Mouse (Mus musculus) CH12.LX (cell line): ENCODE results near the gene Wdr13. TPM values are rescaled to one million over a fixed set of nuclear protein-coding genes. Genes with fewer than 3 reads are reported as not detected.
A peak's percentile ranks its signal among the peaks of the same experiment; 100 is the strongest.

Source experiments
- DNase-seq: peaks from one replicate; pipeline ENCODE4 v3.0.0-alpha.2; 2013; ENCODE audit errors: extremely low read depth
- H3K27ac ChIP-seq: 2 replicates; pipeline ENCODE4 v1.5.1; 2012; ENCODE audit warnings: low read depth, mild to moderate bottlenecking, control low read depth, moderate library complexity; ENCODE audit not compliant: insufficient read depth
- H3K27me3 ChIP-seq: replicated peaks from 2 replicates; pipeline ENCODE3; 2012; ENCODE audit warnings: inconsistent platforms
- H3K36me3 ChIP-seq, 2 experiments: replicated peaks in 1 of 2; 2 replicates each; pipeline versions ENCODE3 to v1.6.1; 2012; ENCODE audit warnings: inconsistent platforms in 1 of 2, low read length in 1 of 2, mild to moderate bottlenecking in 1 of 2, mixed read lengths in 1 of 2, moderate library complexity in 1 of 2; ENCODE audit not compliant: control insufficient read depth in 1 of 2, insufficient read depth in 1 of 2
- H3K4me1 ChIP-seq, 2 experiments: 2 replicates each; pipeline ENCODE4 v1.6.1; 2012; ENCODE audit warnings: inconsistent platforms in 1 of 2, moderate library complexity in 1 of 2; ENCODE audit not compliant: insufficient read depth in 2 of 2, control insufficient read depth in 1 of 2
- H3K4me2 ChIP-seq: 2 replicates; pipeline ENCODE4 v1.6.1; 2012; ENCODE audit warnings: low read depth, mild to moderate bottlenecking, control low read depth; ENCODE audit not compliant: poor library complexity, insufficient read depth, severe bottlenecking
- H3K4me3 ChIP-seq, 3 experiments: fragments of 150-350 bp in 1 of 3; sonication (generic) in 1 of 3; replicated peaks in 1 of 3; 2 replicates each; pipeline versions ENCODE3 to v1.5.1; 2011 to 2012; ENCODE audit warnings: low read depth in 2 of 3, low read length in 2 of 3, mild to moderate bottlenecking in 2 of 3, moderate library complexity in 2 of 3, control low read depth in 1 of 3, improper control_type of control experiment in 1 of 3, inconsistent platforms in 1 of 3, mixed read lengths in 1 of 3; ENCODE audit not compliant: poor library complexity in 1 of 3
- H3K79me2 ChIP-seq: replicated peaks from 2 replicates; pipeline ENCODE4 v1.6.1; 2012; ENCODE audit warnings: mild to moderate bottlenecking, moderate library complexity; ENCODE audit not compliant: control insufficient read depth, poor library complexity, insufficient read depth, severe bottlenecking; ENCODE audit errors: extremely low read depth
- H3K9ac ChIP-seq: 2 replicates; pipeline ENCODE4 v1.6.1; 2012; ENCODE audit warnings: low read depth, mild to moderate bottlenecking, control low read depth, moderate library complexity; ENCODE audit not compliant: insufficient read depth
- H3K9me3 ChIP-seq: replicated peaks from 2 replicates; pipeline ENCODE3; 2012; ENCODE audit warnings: low read length, inconsistent platforms, mixed read lengths
- BHLHE40 ChIP-seq: IDR thresholded peaks from 2 replicates; pipeline ENCODE4 v1.6.1; 2011; ENCODE audit warnings: mild to moderate bottlenecking, low read depth, low read length, improper control_type of control experiment
- CHD1 ChIP-seq: IDR thresholded peaks from 2 replicates; pipeline ENCODE4 v1.6.1; 2012; ENCODE audit warnings: low read depth, low read length, improper control_type of control experiment, inconsistent platforms
- CTCF ChIP-seq, 2 experiments: IDR thresholded peaks in 1 of 2; conservative IDR thresholded peaks in 1 of 2; 2 replicates each; pipeline ENCODE4 v1.5.1; 2011 to 2012; ENCODE audit warnings: low read depth in 2 of 2, low read length in 2 of 2, improper control_type of control experiment in 1 of 2, inconsistent platforms in 1 of 2, mild to moderate bottlenecking in 1 of 2, moderate library complexity in 1 of 2
- E2F4 ChIP-seq: IDR thresholded peaks from 2 replicates; pipeline ENCODE4 v1.6.1; 2011; ENCODE audit warnings: low read depth, low read length, improper control_type of control experiment; ENCODE audit not compliant: insufficient replicate concordance
- EP300 ChIP-seq: IDR thresholded peaks from 2 replicates; pipeline ENCODE4 v1.6.1; 2011; ENCODE audit warnings: low read length, improper control_type of control experiment
- ETS1 ChIP-seq: conservative IDR thresholded peaks from 2 replicates; pipeline ENCODE4 v1.6.1; 2012; ENCODE audit warnings: low read depth, mild to moderate bottlenecking, inconsistent platforms, low read length, improper control_type of control experiment, moderate library complexity
- GABPA ChIP-seq: IDR thresholded peaks from 2 replicates; pipeline ENCODE4 v1.6.1; 2012; ENCODE audit warnings: low read depth, low read length, improper control_type of control experiment, inconsistent platforms; ENCODE audit not compliant: insufficient replicate concordance
- HCFC1 ChIP-seq: IDR thresholded peaks from 2 replicates; pipeline ENCODE4 v1.6.1; 2012; ENCODE audit warnings: low read depth, mild to moderate bottlenecking, inconsistent platforms, low read length, improper control_type of control experiment
- IRF4 ChIP-seq: IDR thresholded peaks from 2 replicates; pipeline ENCODE4 v1.6.1; 2014; ENCODE audit warnings: low read depth, mild to moderate bottlenecking, inconsistent platforms, low read length, improper control_type of control experiment
- JUN ChIP-seq: IDR thresholded peaks from 2 replicates; pipeline ENCODE4 v1.6.1; 2011; ENCODE audit warnings: low read depth, mild to moderate bottlenecking, low read length, improper control_type of control experiment, moderate library complexity; ENCODE audit not compliant: insufficient read depth
- JUND ChIP-seq: conservative IDR thresholded peaks from 2 replicates; pipeline ENCODE4 v1.6.1; 2011; ENCODE audit warnings: low read depth, low read length, improper control_type of control experiment
- KAT2A ChIP-seq: IDR thresholded peaks from 2 replicates; pipeline ENCODE4 v1.6.1; 2012; ENCODE audit warnings: low read length, improper control_type of control experiment, inconsistent platforms; ENCODE audit not compliant: insufficient replicate concordance
- MAFK ChIP-seq: IDR thresholded peaks from 2 replicates; pipeline ENCODE4 v1.6.1; 2011; ENCODE audit warnings: low read length, improper control_type of control experiment; ENCODE audit not compliant: insufficient replicate concordance
- MAX ChIP-seq: IDR thresholded peaks from 2 replicates; pipeline ENCODE4 v1.6.1; 2011; ENCODE audit warnings: low read length, improper control_type of control experiment
- MAZ ChIP-seq: IDR thresholded peaks from 2 replicates; pipeline ENCODE4 v1.6.1; 2012; ENCODE audit warnings: low read depth, mild to moderate bottlenecking, inconsistent platforms, low read length, improper control_type of control experiment, moderate library complexity
- MEF2A ChIP-seq: IDR thresholded peaks from 2 replicates; pipeline ENCODE4 v1.6.1; 2014; ENCODE audit warnings: low read depth, mild to moderate bottlenecking, inconsistent platforms, low read length, improper control_type of control experiment, borderline replicate concordance
- MXI1 ChIP-seq: IDR thresholded peaks from 2 replicates; pipeline ENCODE4 v1.6.1; 2011; ENCODE audit warnings: mild to moderate bottlenecking, low read depth, low read length, improper control_type of control experiment
- MYC ChIP-seq: IDR thresholded peaks from 2 replicates; pipeline ENCODE4 v1.6.1; 2011; ENCODE audit warnings: low read depth, mild to moderate bottlenecking, improper control_type of control experiment, low read length
- NELFE ChIP-seq: IDR thresholded peaks from 2 replicates; pipeline ENCODE4 v1.6.1; 2011; ENCODE audit warnings: low read depth, low read length, improper control_type of control experiment
- NRF1 ChIP-seq: IDR thresholded peaks from 2 replicates; pipeline ENCODE4 v1.6.1; 2014; ENCODE audit warnings: low read depth, mild to moderate bottlenecking, inconsistent platforms, low read length, improper control_type of control experiment, moderate library complexity
- PAX5 ChIP-seq: IDR thresholded peaks from 2 replicates; pipeline ENCODE4 v1.6.1; 2012; ENCODE audit warnings: low read length, inconsistent platforms, mixed read lengths
- POLR2A ChIP-seq: IDR thresholded peaks from 2 replicates; pipeline ENCODE4 v1.6.1; 2011; ENCODE audit warnings: low read depth, mild to moderate bottlenecking, improper control_type of control experiment, low read length
- POLR2AphosphoS2 ChIP-seq: IDR thresholded peaks from 2 replicates; pipeline ENCODE4 v1.6.1; 2011; ENCODE audit warnings: low read depth, low read length, improper control_type of control experiment
- RCOR1 ChIP-seq: conservative IDR thresholded peaks from 2 replicates; pipeline ENCODE4 v1.6.1; 2012; ENCODE audit warnings: low read depth, mild to moderate bottlenecking, inconsistent platforms, low read length, improper control_type of control experiment
- SIN3A ChIP-seq: IDR thresholded peaks from 2 replicates; pipeline ENCODE4 v1.6.1; 2012; ENCODE audit warnings: low read length, improper control_type of control experiment, inconsistent platforms
- SMC3 ChIP-seq: IDR thresholded peaks from 2 replicates; pipeline ENCODE4 v1.6.1; 2011; ENCODE audit warnings: low read depth, low read length, improper control_type of control experiment
- TBP ChIP-seq: conservative IDR thresholded peaks from 2 replicates; pipeline ENCODE4 v1.6.1; 2011; ENCODE audit warnings: low read depth, low read length, improper control_type of control experiment
- TCF12 ChIP-seq: IDR thresholded peaks from 2 replicates; pipeline ENCODE4 v1.6.1; 2014; ENCODE audit warnings: low read depth, mild to moderate bottlenecking, inconsistent platforms, low read length, improper control_type of control experiment
- UBTF ChIP-seq: IDR thresholded peaks from 2 replicates; pipeline ENCODE4 v1.6.1; 2012; ENCODE audit warnings: low read depth, mild to moderate bottlenecking, inconsistent platforms, low read length, improper control_type of control experiment, moderate library complexity
- USF1 ChIP-seq: IDR thresholded peaks from 2 replicates; pipeline ENCODE4 v1.6.1; 2014; ENCODE audit warnings: low read depth, mild to moderate bottlenecking, inconsistent platforms, low read length, improper control_type of control experiment
- USF2 ChIP-seq: conservative IDR thresholded peaks from 2 replicates; pipeline ENCODE4 v1.6.1; 2011; ENCODE audit warnings: low read depth, low read length, improper control_type of control experiment
- ZC3H11A ChIP-seq: IDR thresholded peaks from 2 replicates; pipeline ENCODE4 v1.6.1; 2012; ENCODE audit warnings: low read depth, mild to moderate bottlenecking, inconsistent platforms, low read length, improper control_type of control experiment
- ZKSCAN1 ChIP-seq: IDR thresholded peaks from 2 replicates; pipeline ENCODE4 v1.6.1; 2012; ENCODE audit warnings: low read depth, inconsistent platforms, low read length, improper control_type of control experiment, borderline replicate concordance
- ZMIZ1 ChIP-seq: IDR thresholded peaks from 2 replicates; pipeline ENCODE4 v1.6.1; 2012; ENCODE audit warnings: low read depth, mild to moderate bottlenecking, inconsistent platforms, low read length, improper control_type of control experiment
- ZNF384 ChIP-seq: IDR thresholded peaks from 2 replicates; pipeline ENCODE4 v1.6.1; 2012; ENCODE audit warnings: low read depth, low read length, improper control_type of control experiment, inconsistent platforms
- dilution Hi-C: fragments of 300-500 bp; cut with MboI; formaldehyde crosslinking; loops from 2 replicates; pipeline ENCODE4 v1.14.3; 2020; ENCODE audit warnings: low sequenced_read_pairs; ENCODE audit not compliant: extremely low pct_unique_long_range_greater_than_20kb, extremely low pct_ligation_motif_present
- in situ Hi-C: fragments of 300-500 bp; cut with MboI; formaldehyde crosslinking; loops from 3 replicates; pipeline ENCODE4 v1.14.3; 2019; ENCODE audit warnings: low sequenced_read_pairs, low pct_ligation_motif_present, low pct_unique_long_range_greater_than_20kb, mixed read lengths
- polyA plus RNA-seq: library from polyadenylated mRNA; unstranded; fragments of >175 nt; gene quantifications from 2 replicates; pipeline ENCODE4 v1.2.1, GENCODE M21; 2012; ENCODE audit warnings: low read depth; ENCODE audit not compliant: insufficient read length
- total RNA-seq, 2 experiments: library from RNA; depleted of rRNA; stranded (reverse); fragments of 300-350 nt in 1 of 2; fragments of >200 nt in 1 of 2; gene quantifications; 2 replicates each; pipeline ENCODE4 v1.2.3; 2012 to 2014

The Wdr13 gene
- total and polyA plus RNA-seq, 3 experiments = 7.6 to 13.0 (median 11.9) TPM

GRCm38 (mm10) chrX:8105019-8105418 lies 27.7 kb downstream of the Wdr13 start:
- in situ Hi-C loops (loop anchor here (25.0 kb wide), 1 partner anchor 193 kb away; the partner anchor contains the start of genes Gm10490, Gm10491 and Pcsk1n), dilution Hi-C loops (no loop called here)
- peak; percentile 52 for TF ChIP-seq EP300
- no peak for TF ChIP-seq SIN3A
- TF ChIP-seq E2F4 = no peak
- TF ChIP-seq CHD1 = no peak
- no peak for TF ChIP-seq HCFC1
- no peak for TF ChIP-seq MAFK
- TF ChIP-seq NELFE = no peak
- TF ChIP-seq USF2 = no peak
- no peak for TF ChIP-seq MAZ
- 0 out of 2 replicates have a peak, but pooled peaks have one; percentile 33 for TF ChIP-seq JUND
- no peak for TF ChIP-seq MAX
- no peak for TF ChIP-seq BHLHE40
- TF ChIP-seq TCF12 = no peak
- TF ChIP-seq CTCF (conservative IDR thresholded peaks at IDR 0.05 in 1 of 2, IDR thresholded peaks at IDR 0.05 in 1 of 2; ENCODE audit: low read depth in 2 of 2, low read length in 2 of 2) = no peak
- 0 out of 2 replicates have a peak, but pooled peaks have one; percentile 21 for TF ChIP-seq JUN
- no peak for TF ChIP-seq PAX5
- no peak for TF ChIP-seq POLR2AphosphoS2
- TF ChIP-seq ZC3H11A = no peak
- no peak for TF ChIP-seq SMC3
- TF ChIP-seq ZKSCAN1 = no peak
- TF ChIP-seq GABPA = no peak
- TF ChIP-seq IRF4 = peak; percentile 51; the same call in 1 of the 2 replicates
- no peak for TF ChIP-seq MEF2A
- TF ChIP-seq POLR2A = no peak
- TF ChIP-seq ZMIZ1 = no peak
- no peak for TF ChIP-seq NRF1
- TF ChIP-seq USF1 = no peak
- no peak for TF ChIP-seq KAT2A
- TF ChIP-seq UBTF = no peak
- TF ChIP-seq ZNF384 = no peak
- no peak for TF ChIP-seq ETS1
- no peak for TF ChIP-seq MYC
- no peak for TF ChIP-seq MXI1
- TF ChIP-seq TBP = no peak
- no peak for TF ChIP-seq RCOR1
- peaks cover 0 to 6% of the 10 kb centered on the region in 2 experiments; a peak in 1 of 4 replicates for H3K4me1 ChIP-seq
- no peak overlapping the region for H3K4me2 ChIP-seq
- H3K9me3 ChIP-seq = no peaks in the 10 kb centered on the region
- no peak overlapping the region for H3K4me3 ChIP-seq
- DNase-seq = no peak
- H3K36me3 ChIP-seq = no peaks in the 10 kb centered on the region
- no peak overlapping the region for H3K9ac ChIP-seq
- no peak overlapping the region for H3K27ac ChIP-seq
- no peaks in the 10 kb centered on the region for H3K27me3 ChIP-seq
- no peaks in the 10 kb centered on the region for H3K79me2 ChIP-seq
